12 mouse cellular contexts compared by ENCODE assay signal in the genomic region with DNA sequence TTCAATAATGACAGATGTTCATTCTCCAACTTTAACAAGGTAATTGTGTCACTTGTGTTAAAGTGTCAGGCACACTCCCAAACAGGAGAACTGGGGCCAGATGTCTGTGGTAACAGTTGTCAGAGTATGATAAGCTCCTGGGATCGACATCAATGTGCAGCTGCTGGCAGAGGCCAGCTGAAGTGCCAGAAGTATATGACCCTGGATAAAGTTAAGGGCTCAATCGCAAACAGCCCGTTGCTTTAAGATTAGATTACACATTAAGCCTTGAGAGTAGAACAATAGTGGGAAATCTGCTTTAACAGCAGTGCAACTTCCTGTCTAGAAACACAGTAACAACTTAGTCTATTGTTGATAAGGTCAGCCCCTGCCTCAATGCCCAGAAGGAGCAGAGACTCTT. TPM values are rescaled to one million over a fixed set of nuclear protein-coding genes. Genes with fewer than 3 reads are reported as not detected.
DNase-seq lines count a peak whose midpoint lies in the region; ATAC-seq and TF ChIP-seq lines count a peak whose summit lies in the region.
"Had no signal": no experiment of that assay in that cellular context is flagged by ENCODE, and none has a peak within 500 bp of the region (broad histone marks: within the 10 kb centered on the region; RNA-seq: fewer than 3 reads in every experiment).

No protein-coding gene starts in this region.

- H3K9ac ChIP-seq in stomach, embryonic 14.5 days (replicated peaks; ENCODE audit: low read depth, low read length), result no peak overlapping the region
- H3K9ac ChIP-seq in stomach, postnatal 0 days (ENCODE audit: low read length), result no peak overlapping the region
- H3K9ac ChIP-seq in liver, embryonic 12.5 days, result peak overlapping the region; percentile 52
- H3K9ac ChIP-seq: limb, embryonic 12.5 days; neural tube, embryonic 12.5 days had no signal

- no peak overlapping the region for H3K4me3 ChIP-seq in heart, embryonic 10.5 days
- no peak overlapping the region for H3K4me3 ChIP-seq in stomach, embryonic 14.5 days (ENCODE audit: low read depth, low read length)
- no peak overlapping the region for H3K4me3 ChIP-seq in stomach, postnatal 0 days (ENCODE audit: low read depth, low read length)
- H3K4me3 ChIP-seq in liver, embryonic 12.5 days, result no peak overlapping the region
- no peak overlapping the region for H3K4me3 ChIP-seq in cerebellum, adult 2 months (replicated peaks; ENCODE audit: insufficient read depth, low read depth, low read length)
- H3K4me3 ChIP-seq: limb, embryonic 12.5 days; neural tube, embryonic 12.5 days had no signal

- DNase-seq in heart, embryonic 10.5 days (ENCODE audit: low spot score), result peak; percentile 93
- no peak for DNase-seq in heart, adult 9 months (ENCODE audit: low spot score in 2 of 2)
- DNase-seq in stomach, postnatal 0 days (ENCODE audit: low spot score), result no peak
- DNase-seq in natural killer cell, adult 2 months (ENCODE audit: low spot score in 2 of 2), result no peak
- no peak for DNase-seq in cerebellum, adult 2 months
- DNase-seq: gastrocnemius, postnatal 10 days; kidney, postnatal 25 days had no signal

- H3K36me3 ChIP-seq in heart, embryonic 10.5 days, result no peaks in the 10 kb centered on the region
- H3K36me3 ChIP-seq in stomach, embryonic 14.5 days (ENCODE audit: control insufficient read depth, insufficient read depth, low read length), result no peaks in the 10 kb centered on the region
- H3K36me3 ChIP-seq in stomach, postnatal 0 days (ENCODE audit: control insufficient read depth, insufficient read depth, low read length), result no peaks in the 10 kb centered on the region
- H3K36me3 ChIP-seq in liver, embryonic 12.5 days, result no peaks in the 10 kb centered on the region
- H3K36me3 ChIP-seq: limb, embryonic 12.5 days; neural tube, embryonic 12.5 days had no signal

- peak overlapping the region; percentile 37; the same call in 1 of the 2 replicates for H3K27ac ChIP-seq in heart, embryonic 10.5 days
- H3K27ac ChIP-seq in stomach, embryonic 14.5 days (ENCODE audit: low read length), result no peak overlapping the region
- no peak overlapping the region for H3K27ac ChIP-seq in stomach, postnatal 0 days (replicated peaks)
- H3K27ac ChIP-seq in liver, embryonic 12.5 days, result peak overlapping the region; percentile 93
- no peak overlapping the region for H3K27ac ChIP-seq in cerebellum, adult 2 months (ENCODE audit: insufficient read depth, low read length)
- H3K27ac ChIP-seq: limb, embryonic 12.5 days; neural tube, embryonic 12.5 days had no signal

- H3K4me2 ChIP-seq in stomach, embryonic 14.5 days (replicated peaks; ENCODE audit: low read depth, low read length), result no peak overlapping the region
- no peak overlapping the region for H3K4me2 ChIP-seq in stomach, postnatal 0 days (replicated peaks; ENCODE audit: low read depth)
- peak overlapping the region; percentile 52 for H3K4me2 ChIP-seq in liver, embryonic 12.5 days
- H3K4me2 ChIP-seq: limb, embryonic 12.5 days; neural tube, embryonic 12.5 days had no signal

- 8% methylated on average over 3 of the region's 3 CpGs for WGBS in heart, embryonic 10.5 days
- WGBS in stomach, embryonic 14.5 days, result 24% methylated on average over 3 of the region's 3 CpGs
- WGBS in stomach, postnatal 0 days, result 17% methylated on average over 3 of the region's 3 CpGs
- WGBS in liver, embryonic 12.5 days (ENCODE audit: insufficient replicate concordance), result 5% methylated on average over 3 of the region's 3 CpGs
- 53% methylated on average over 3 of the region's 3 CpGs for WGBS in cerebellum, adult 2 months

- TF ChIP-seq CTCF in stomach, postnatal 0 days (IDR thresholded peaks at IDR 0.05; ENCODE audit: low read depth), result no peak
- TF ChIP-seq CTCF in cerebellum, adult 2 months (IDR thresholded peaks at IDR 0.05; ENCODE audit: borderline replicate concordance, insufficient read depth, low read depth, low read length), result no peak

- ATAC-seq in stomach, embryonic 14.5 days (ENCODE audit: insufficient number of reproducible peaks, insufficient read depth, low FRiP score, low read depth), result peak; percentile 89; the same call in 1 of the 2 replicates
- no peak; the same call in 1 of the 2 replicates for ATAC-seq in stomach, postnatal 0 days (ENCODE audit: low FRiP score, low TSS enrichment)
- peak; percentile 96 for ATAC-seq in liver, embryonic 12.5 days
- no peak for ATAC-seq in monocyte, adult 5-6 weeks (replicated peaks; ENCODE audit: insufficient number of reproducible peaks, low FRiP score, low TSS enrichment, poor library complexity, severe bottlenecking)

- TF ChIP-seq POLR2A in cerebellum, adult 2 months (IDR thresholded peaks at IDR 0.05; ENCODE audit: borderline replicate concordance, insufficient read depth, low read length), result no peak

- peaks cover 14% of the 10 kb centered on the region; the same call in 1 of the 2 replicates for H3K4me1 ChIP-seq in heart, embryonic 10.5 days
- H3K4me1 ChIP-seq in stomach, embryonic 14.5 days (ENCODE audit: control insufficient read depth, insufficient read depth, low read length), result no peaks in the 10 kb centered on the region
- no peaks in the 10 kb centered on the region for H3K4me1 ChIP-seq in stomach, postnatal 0 days (replicated peaks; ENCODE audit: control insufficient read depth, insufficient read depth)
- H3K4me1 ChIP-seq in liver, embryonic 12.5 days, result peaks cover 66% of the 10 kb centered on the region
- no peaks in the 10 kb centered on the region for H3K4me1 ChIP-seq in cerebellum, adult 2 months (ENCODE audit: control insufficient read depth, insufficient read depth, low read length)
- H3K4me1 ChIP-seq: limb, embryonic 12.5 days; neural tube, embryonic 12.5 days had no signal

- H3K9me3 ChIP-seq in heart, embryonic 10.5 days, result no peaks in the 10 kb centered on the region
- no peaks in the 10 kb centered on the region for H3K9me3 ChIP-seq in stomach, embryonic 14.5 days (ENCODE audit: control insufficient read depth, low read depth, low read length)
- no peaks in the 10 kb centered on the region for H3K9me3 ChIP-seq in stomach, postnatal 0 days (ENCODE audit: control insufficient read depth, low read length)
- no peaks in the 10 kb centered on the region for H3K9me3 ChIP-seq in liver, embryonic 12.5 days (replicated peaks)
- H3K9me3 ChIP-seq: limb, embryonic 12.5 days; neural tube, embryonic 12.5 days had no signal

- TF ChIP-seq EP300 in stomach, postnatal 0 days (optimal IDR thresholded peaks at IDR 0.05), result no peak

- H3K27me3 ChIP-seq in heart, embryonic 10.5 days (ENCODE audit: insufficient read depth, poor library complexity, severe bottlenecking), result no peaks in the 10 kb centered on the region
- H3K27me3 ChIP-seq in stomach, embryonic 14.5 days (ENCODE audit: control insufficient read depth, insufficient read depth, low read length), result no peaks in the 10 kb centered on the region
- no peaks in the 10 kb centered on the region for H3K27me3 ChIP-seq in stomach, postnatal 0 days (ENCODE audit: control insufficient read depth, insufficient read depth, low read length)
- no peaks in the 10 kb centered on the region for H3K27me3 ChIP-seq in liver, embryonic 12.5 days (replicated peaks)
- no peaks in the 10 kb centered on the region for H3K27me3 ChIP-seq in cerebellum, adult 2 months (ENCODE audit: control insufficient read depth, insufficient read depth, low read length)
- H3K27me3 ChIP-seq: limb, embryonic 12.5 days; neural tube, embryonic 12.5 days had no signal

RNA-seq across cellular contexts. Expression of a gene that starts 6.8 kb away (rescaled TPM):
- polyA plus RNA-seq in heart, embryonic 10.5 days (2016; fragmentation: Nextera tagmentation; extraction: Ambion mirVana), result not detected in 2 replicates
- polyA plus RNA-seq in stomach, embryonic 14.5 days (2014; fragmentation: Nextera tagmentation; extraction: Ambion mirVana), result not detected in 2 replicates
- polyA plus RNA-seq in stomach, postnatal 0 days (2015; fragmentation: Nextera tagmentation; extraction: Ambion mirVana), result not detected in 2 replicates
- polyA plus RNA-seq in liver, embryonic 12.5 days (2016; fragmentation: Nextera tagmentation; extraction: Ambion mirVana), result not detected in 2 replicates
- not detected in 3 replicates for total RNA-seq in monocyte, adult 5-6 weeks (2017)
- not detected in 2 replicates for polyA plus RNA-seq in cerebellum, adult 2 months (2012; rRNA removed)
- total RNA-seq: gastrocnemius, postnatal 10 days had no signal
- polyA plus RNA-seq: limb, embryonic 12.5 days; neural tube, embryonic 12.5 days had no signal

RNA-seq across cellular contexts. Expression of a gene that starts 15.8 kb away (rescaled TPM):
- not detected in 2 replicates for polyA plus RNA-seq in heart, embryonic 10.5 days (2016; fragmentation: Nextera tagmentation; extraction: Ambion mirVana)
- not detected in 2 replicates for polyA plus RNA-seq in stomach, embryonic 14.5 days (2014; fragmentation: Nextera tagmentation; extraction: Ambion mirVana)
- not detected in 2 replicates for polyA plus RNA-seq in stomach, postnatal 0 days (2015; fragmentation: Nextera tagmentation; extraction: Ambion mirVana)
- polyA plus RNA-seq in liver, embryonic 12.5 days (2016; fragmentation: Nextera tagmentation; extraction: Ambion mirVana), result not detected in 2 replicates
- total RNA-seq in monocyte, adult 5-6 weeks (2017), result not detected in 3 replicates
- not detected in 2 replicates for polyA plus RNA-seq in cerebellum, adult 2 months (2012; rRNA removed)
- total RNA-seq: gastrocnemius, postnatal 10 days had no signal
- polyA plus RNA-seq: limb, embryonic 12.5 days; neural tube, embryonic 12.5 days had no signal

RNA-seq across cellular contexts. Expression of a gene that starts 18.6 kb away (rescaled TPM):
- not detected in 2 replicates for polyA plus RNA-seq in heart, embryonic 10.5 days (2016; fragmentation: Nextera tagmentation; extraction: Ambion mirVana)
- polyA plus RNA-seq in stomach, embryonic 14.5 days (2014; fragmentation: Nextera tagmentation; extraction: Ambion mirVana), result not detected in 2 replicates
- polyA plus RNA-seq in stomach, postnatal 0 days (2015; fragmentation: Nextera tagmentation; extraction: Ambion mirVana), result not detected in 2 replicates
- 0.30 TPM in 1 of 2 replicates, not detected in the other for polyA plus RNA-seq in liver, embryonic 12.5 days (2016; fragmentation: Nextera tagmentation; extraction: Ambion mirVana)
- total RNA-seq in monocyte, adult 5-6 weeks (2017), result not detected in 3 replicates
- not detected in 2 replicates for polyA plus RNA-seq in cerebellum, adult 2 months (2012; rRNA removed)
- total RNA-seq: gastrocnemius, postnatal 10 days had no signal
- polyA plus RNA-seq: limb, embryonic 12.5 days; neural tube, embryonic 12.5 days had no signal

RNA-seq across cellular contexts. Expression of a gene that starts 24.0 kb away (rescaled TPM):
- polyA plus RNA-seq in heart, embryonic 10.5 days (2016; fragmentation: Nextera tagmentation; extraction: Ambion mirVana), result not detected in 2 replicates
- not detected in 2 replicates for polyA plus RNA-seq in stomach, embryonic 14.5 days (2014; fragmentation: Nextera tagmentation; extraction: Ambion mirVana)
- not detected in 2 replicates for polyA plus RNA-seq in stomach, postnatal 0 days (2015; fragmentation: Nextera tagmentation; extraction: Ambion mirVana)
- not detected in 2 replicates for polyA plus RNA-seq in liver, embryonic 12.5 days (2016; fragmentation: Nextera tagmentation; extraction: Ambion mirVana)
- not detected in 3 replicates for total RNA-seq in monocyte, adult 5-6 weeks (2017)
- not detected in 2 replicates for polyA plus RNA-seq in cerebellum, adult 2 months (2012; rRNA removed)
- total RNA-seq: gastrocnemius, postnatal 10 days had no signal
- polyA plus RNA-seq: limb, embryonic 12.5 days; neural tube, embryonic 12.5 days had no signal

RNA-seq across cellular contexts. Expression of a gene that starts 24.1 kb away (rescaled TPM):
- polyA plus RNA-seq in heart, embryonic 10.5 days (2016; fragmentation: Nextera tagmentation; extraction: Ambion mirVana), result not detected in 2 replicates
- polyA plus RNA-seq in stomach, embryonic 14.5 days (2014; fragmentation: Nextera tagmentation; extraction: Ambion mirVana), result not detected in 2 replicates
- polyA plus RNA-seq in stomach, postnatal 0 days (2015; fragmentation: Nextera tagmentation; extraction: Ambion mirVana), result not detected in 2 replicates
- 0.17 and 0.35 TPM in 2 replicates for polyA plus RNA-seq in liver, embryonic 12.5 days (2016; fragmentation: Nextera tagmentation; extraction: Ambion mirVana)
- total RNA-seq in monocyte, adult 5-6 weeks (2017), result not detected in 3 replicates
- polyA plus RNA-seq in cerebellum, adult 2 months (2012; rRNA removed), result not detected in 2 replicates
- total RNA-seq: gastrocnemius, postnatal 10 days had no signal
- polyA plus RNA-seq: limb, embryonic 12.5 days; neural tube, embryonic 12.5 days had no signal

Comparison
In these comparisons a context has a peak if more than half of its experiments do, and no peak if none do; other contexts are left out.
1. ATAC-seq: peak in stomach, embryonic 14.5 days (single experiment) and liver, embryonic 12.5 days (single experiment); none in stomach, postnatal 0 days (single experiment) and monocyte, adult 5-6 weeks (single experiment).
2. H3K27ac ChIP-seq: peak in heart, embryonic 10.5 days (single experiment) and liver, embryonic 12.5 days (single experiment); none in stomach, embryonic 14.5 days (single experiment), stomach, postnatal 0 days (single experiment) and cerebellum, adult 2 months (single experiment).